Comparison of ENCODE assay signal across 16 mouse cellular contexts in genomic region chr10:11922132-11922531, GRCm38 (mm10).
"Had no signal": no experiment of that assay in that cellular context is flagged by ENCODE, and none has a peak within 500 bp of the region (broad histone marks: within the 10 kb centered on the region; RNA-seq: fewer than 3 reads in every experiment).

No protein-coding gene starts in this region.

- H3K36me3 ChIP-seq: neural tube, embryonic 13.5 days; neural tube, embryonic 15.5 days; stomach, embryonic 15.5 days had no signal

- H3K9me3 ChIP-seq: neural tube, embryonic 13.5 days; neural tube, embryonic 15.5 days; stomach, embryonic 15.5 days had no signal

- H3K9ac ChIP-seq: neural tube, embryonic 13.5 days; neural tube, embryonic 15.5 days; stomach, embryonic 15.5 days had no signal

- H3K27ac ChIP-seq: neural tube, embryonic 13.5 days; neural tube, embryonic 15.5 days; stomach, embryonic 15.5 days; stomach, postnatal 0 days had no signal

- H3K4me2 ChIP-seq: neural tube, embryonic 13.5 days; neural tube, embryonic 15.5 days; stomach, embryonic 15.5 days had no signal

- H3K4me1 ChIP-seq: neural tube, embryonic 13.5 days; neural tube, embryonic 15.5 days; stomach, embryonic 15.5 days had no signal

- DNase-seq: retina, postnatal 1 day; right cerebral cortex, adult 18-20 months; right cerebral cortex, postnatal 14 days; right cerebral cortex, postnatal 25 days; right cerebral cortex, postnatal 4 days; spleen, adult 18-20 months; thymus, adult 18-20 months; thymus, adult 2 months; thymus, postnatal 14 days; thymus, postnatal 25 days; thymus, postnatal 36 days; thymus, postnatal 4 days had no signal

- H3K4me3 ChIP-seq: neural tube, embryonic 13.5 days; neural tube, embryonic 15.5 days; stomach, embryonic 15.5 days had no signal

- H3K27me3 ChIP-seq: neural tube, embryonic 13.5 days; neural tube, embryonic 15.5 days; stomach, embryonic 15.5 days had no signal
